Mouse (Mus musculus): ENCODE measurements around the gene Pak1.
A peak's percentile ranks its signal among the peaks of the same experiment; 100 is the strongest.

Pak1 gene

GRCm38 (mm10) chr7:97788190-97788668 is at the start of gene Pak1:
Pak1 (plus strand) TSS chr7:97788541.
- DNase-seq (ENCODE audit: low read depth, low spot score), result peak; percentile 19

- no peak for DNase-seq (ENCODE audit: low read depth, low spot score)
Measured at GRCm38 (mm10) chr7:97740948-97741347, 47.4 kb upstream of the Pak1 start.

GRCm38 (mm10) chr7:97741756-97742291 is 46.5 kb upstream of the Pak1 start:
- no peak for DNase-seq (ENCODE audit: low read depth, low spot score)

- peak; percentile 70 for DNase-seq (ENCODE audit: low read depth, low spot score)
Measured at GRCm38 (mm10) chr7:97745299-97745698, 43.0 kb upstream of the Pak1 start.

GRCm38 (mm10) chr7:97747176-97747707 is 41.1 kb upstream of the Pak1 start:
- peak; percentile 65 for DNase-seq (ENCODE audit: low read depth, low spot score)

- peak; percentile 70 for DNase-seq (ENCODE audit: low read depth, low spot score)
Measured at GRCm38 (mm10) chr7:97747787-97748497, 40.4 kb upstream of the Pak1 start.

- DNase-seq (ENCODE audit: low read depth, low spot score), result no peak
Measured at GRCm38 (mm10) chr7:97748527-97749206, 39.7 kb upstream of the Pak1 start.

- peak; percentile 46 for DNase-seq (ENCODE audit: low read depth, low spot score)
Measured at GRCm38 (mm10) chr7:97749207-97750190, 38.8 kb upstream of the Pak1 start.

- no peak for DNase-seq (ENCODE audit: low read depth, low spot score)
Measured at GRCm38 (mm10) chr7:97756967-97757881, 31.1 kb upstream of the Pak1 start.

- no peak for DNase-seq (ENCODE audit: low read depth, low spot score)
Measured at GRCm38 (mm10) chr7:97764591-97764990, 23.8 kb upstream of the Pak1 start.

- DNase-seq (ENCODE audit: low read depth, low spot score), result no peak
Measured at GRCm38 (mm10) chr7:97765181-97765962, 23.0 kb upstream of the Pak1 start.

GRCm38 (mm10) chr7:97765963-97766347 is 22.4 kb upstream of the Pak1 start:
- DNase-seq (ENCODE audit: low read depth, low spot score), result no peak

- no peak for DNase-seq (ENCODE audit: low read depth, low spot score)
Measured at GRCm38 (mm10) chr7:97766406-97767166, 21.8 kb upstream of the Pak1 start.

GRCm38 (mm10) chr7:97767841-97768240 is 20.5 kb upstream of the Pak1 start:
- no peak for DNase-seq (ENCODE audit: low read depth, low spot score)

- no peak for DNase-seq (ENCODE audit: low read depth, low spot score)
Measured at GRCm38 (mm10) chr7:97769020-97769419, 19.3 kb upstream of the Pak1 start.

GRCm38 (mm10) chr7:97770841-97771620 is 17.3 kb upstream of the Pak1 start:
- no peak for DNase-seq (ENCODE audit: low read depth, low spot score)

GRCm38 (mm10) chr7:97775380-97775779 is 13.0 kb upstream of the Pak1 start:
- no peak for DNase-seq (ENCODE audit: low read depth, low spot score)

GRCm38 (mm10) chr7:97775923-97776322 is 12.4 kb upstream of the Pak1 start:
- DNase-seq (ENCODE audit: low read depth, low spot score), result no peak
